Mouse (Mus musculus) liver, embryonic 14.5 days (tissue): ENCODE data around the gene Zranb2. TPM values are rescaled to one million over a fixed set of nuclear protein-coding genes. Genes with fewer than 3 reads are reported as not detected.

ENCODE experiments used
- ATAC-seq: fragments of 200-750 bp; cut with Nextera tagmentation; 2 replicates; pipeline ENCODE4 v1.8.0; 2017; ENCODE audit warnings: moderate number of reproducible peaks, mild to moderate bottlenecking, moderate library complexity; ENCODE audit not compliant: insufficient read depth
- DNase-seq, 3 experiments: peaks; one replicate each; pipeline ENCODE4 v3.0.0-alpha.2; 2012 to 2013; ENCODE audit warnings: low read depth in 3 of 3, low spot score in 3 of 3
- H3K27ac ChIP-seq: fragments of 300-500 bp; sonication (generic); 2 replicates; pipeline ENCODE4 v1.5.1; 2014; ENCODE audit warnings: moderate library complexity, mild to moderate bottlenecking, control low read depth, inconsistent platforms
- H3K27me3 ChIP-seq: fragments of 300-500 bp; sonication (generic); 2 replicates; pipeline ENCODE4 v1.6.1; 2014; ENCODE audit warnings: mild to moderate bottlenecking, low read length, moderate library complexity; ENCODE audit not compliant: control insufficient read depth, insufficient read depth
- H3K36me3 ChIP-seq: fragments of 300-500 bp; sonication (generic); replicated peaks from 2 replicates; pipeline ENCODE4 v1.6.1; 2014; ENCODE audit warnings: low read depth; ENCODE audit not compliant: control insufficient read depth, insufficient read depth
- H3K4me1 ChIP-seq, 2 experiments: fragments of 200-500 bp in 1 of 2; fragments of 300-500 bp in 1 of 2; sonication (generic) in 1 of 2; replicated peaks; 2 replicates each; pipeline ENCODE4 v1.6.1; 2012 to 2014; ENCODE audit warnings: antibody characterized with exemption in 1 of 2, inconsistent platforms in 1 of 2, low read length in 1 of 2; ENCODE audit not compliant: control insufficient read depth in 2 of 2, insufficient read depth in 2 of 2
- H3K4me2 ChIP-seq: fragments of 300-500 bp; sonication (generic); 2 replicates; pipeline ENCODE4 v1.6.1; 2014; ENCODE audit warnings: low read depth, mild to moderate bottlenecking, control low read depth, moderate library complexity
- H3K4me3 ChIP-seq, 2 experiments: fragments of 200-500 bp in 1 of 2; fragments of 300-500 bp in 1 of 2; sonication (generic) in 1 of 2; 2 replicates each; pipeline ENCODE4 v1.5.1; 2012 to 2014; ENCODE audit warnings: low read depth in 2 of 2, low read length in 2 of 2, mild to moderate bottlenecking in 2 of 2, control low read depth in 1 of 2, inconsistent platforms in 1 of 2, moderate library complexity in 1 of 2; ENCODE audit not compliant: insufficient read depth in 1 of 2
- H3K9ac ChIP-seq: fragments of 300-500 bp; sonication (generic); replicated peaks from 2 replicates; pipeline ENCODE4 v1.6.1; 2014; ENCODE audit warnings: mild to moderate bottlenecking, control low read depth, moderate library complexity
- H3K9me3 ChIP-seq: fragments of 300-500 bp; sonication (generic); 2 replicates; pipeline ENCODE4 v1.6.1; 2016; ENCODE audit warnings: low read length, mixed read lengths; ENCODE audit not compliant: control insufficient read depth
- CTCF ChIP-seq: IDR thresholded peaks from 2 replicates; pipeline ENCODE4 v1.5.1; 2016; ENCODE audit warnings: antibody characterized with exemption, low read depth, control low read depth
- EP300 ChIP-seq: IDR thresholded peaks from 2 replicates; pipeline ENCODE4 v1.6.1; 2016; ENCODE audit warnings: antibody characterized with exemption, low read depth
- WGBS: fragments of 180-500 bp; shearing (Covaris S2); extraction: QIAGEN DNeasy Blood & Tissue Kit; methylation state at CpG from one replicate; pipeline ENCODE4 v1.1.7; 2014; ENCODE audit not compliant: insufficient replicate concordance; 5-methylcytosine and 5-hydroxymethylcytosine counted together
- polyA plus RNA-seq, 2 experiments: library from polyadenylated mRNA; depleted of rRNA in 1 of 2; stranded (reverse) in 1 of 2; unstranded in 1 of 2; fragments of >200 nt; fragmentation: Nextera tagmentation in 1 of 2; extraction: Ambion mirVana in 1 of 2; gene quantifications; 2 replicates each; pipeline versions ENCODE4 v1.2.1 to v1.2.3; 2012 to 2014

Gene Zranb2
- polyA plus RNA-seq (2012; rRNA removed) (18.7 and 31.8 TPM in 2 replicates), polyA plus RNA-seq (2014; fragmentation: Nextera tagmentation; extraction: Ambion mirVana) (44.0 and 46.2 TPM in 2 replicates)

GRCm38 (mm10) chr3:157533964-157534785, at the start of gene Zranb2:
Zranb2 (plus strand) TSS chr3:157534160.
- H3K36me3 ChIP-seq, result peaks cover 17% of the 10 kb centered on the region
- peak; percentile 89 for ATAC-seq
- H3K9ac ChIP-seq, result peak within 1 kb of the TSS; percentile 97
- peaks cover 13% of the 10 kb centered on the region for H3K27me3 ChIP-seq
- peaks cover 5% of the 10 kb centered on the region for H3K9me3 ChIP-seq
- peak within 1 kb of the TSS; percentile 92 to 96 for H3K4me3 ChIP-seq
- no peak for TF ChIP-seq CTCF
- TF ChIP-seq EP300, result peak; percentile 69
- peak; percentile 78 to 81 (median 79) for DNase-seq
- H3K4me1 ChIP-seq, result peaks cover 6 to 8% of the 10 kb centered on the region in 2 experiments
- WGBS, result under 1% methylated on average over 90 of the region's 91 CpGs
- peak within 1 kb of the TSS; percentile 75 for H3K4me2 ChIP-seq
- peak within 1 kb of the TSS; percentile 79 for H3K27ac ChIP-seq

- no peak for DNase-seq
These were observed 41.9 kb upstream of the Zranb2 start for GRCm38 (mm10) chr3:157492043-157492442.

GRCm38 (mm10) chr3:157502216-157502615, 31.7 kb upstream of the Zranb2 start:
- H3K4me2 ChIP-seq, result no peak overlapping the region
- 58% methylated on average over 1 of the region's 1 CpGs for WGBS
- H3K4me3 ChIP-seq, result no peak overlapping the region

More at GRCm38 (mm10) chr3:157492043-157492442, 41.9 kb upstream of the Zranb2 start:
- Histone ChIP-seq H3K9me3 (no peaks in the 10 kb centered on the region), H3K9ac (no peak overlapping the region), H3K27me3 (no peaks in the 10 kb centered on the region), H3K27ac (no peak overlapping the region), H3K4me2 (no peak overlapping the region), H3K36me3 (no peaks in the 10 kb centered on the region), H3K4me1 (no peaks in the 10 kb centered on the region), H3K4me3 (no peak overlapping the region)
- WGBS, result 57% methylated on average over 4 of the region's 4 CpGs
- TF ChIP-seq EP300 (no peak), CTCF (no peak)
- no peak for ATAC-seq

GRCm38 (mm10) chr3:157514116-157514796, 19.7 kb upstream of the Zranb2 start:
- no peak overlapping the region for H3K4me3 ChIP-seq
- H3K9me3 ChIP-seq, result no peaks in the 10 kb centered on the region
- H3K4me2 ChIP-seq, result no peak overlapping the region
- DNase-seq, result no peak
- no peaks in the 10 kb centered on the region for H3K27me3 ChIP-seq
- WGBS, result 56% methylated on average over 5 of the region's 5 CpGs
- H3K4me1 ChIP-seq, result peaks cover 0 to 3% of the 10 kb centered on the region in 2 experiments; a peak in 1 of 4 replicates
- ATAC-seq, result no peak
- H3K27ac ChIP-seq, result no peak overlapping the region
- H3K36me3 ChIP-seq, result no peaks in the 10 kb centered on the region
- TF ChIP-seq CTCF, result no peak
- no peak for TF ChIP-seq EP300
- no peak overlapping the region for H3K9ac ChIP-seq

More at GRCm38 (mm10) chr3:157502216-157502615, 31.7 kb upstream of the Zranb2 start:
- H3K36me3 ChIP-seq, result no peaks in the 10 kb centered on the region
- TF ChIP-seq EP300 (no peak), CTCF (no peak)
- H3K4me1 ChIP-seq, result no peaks in the 10 kb centered on the region
- H3K9me3 ChIP-seq, result no peaks in the 10 kb centered on the region
- no peak overlapping the region for H3K9ac ChIP-seq
- DNase-seq (no peak), ATAC-seq (no peak)
- no peaks in the 10 kb centered on the region for H3K27me3 ChIP-seq
- H3K27ac ChIP-seq, result no peak overlapping the region

- WGBS, result 15% methylated on average over 3 of the region's 3 CpGs
- no peak for TF ChIP-seq CTCF
- TF ChIP-seq EP300, result no peak
- no peaks in the 10 kb centered on the region for H3K36me3 ChIP-seq
- no peak overlapping the region for H3K4me3 ChIP-seq
- H3K27ac ChIP-seq, result no peak overlapping the region
- H3K9ac ChIP-seq, result no peak overlapping the region
- peaks cover 0 to 3% of the 10 kb centered on the region in 2 experiments; a peak in 1 of 4 replicates for H3K4me1 ChIP-seq
- no peaks in the 10 kb centered on the region for H3K9me3 ChIP-seq
- no peak overlapping the region for H3K4me2 ChIP-seq
- DNase-seq (no peak), ATAC-seq (no peak)
- no peaks in the 10 kb centered on the region for H3K27me3 ChIP-seq
These were observed 17.5 kb upstream of the Zranb2 start for GRCm38 (mm10) chr3:157516471-157516870.
